ENCODE assay signal across 16 mouse cellular contexts in genomic region chr9:56669605-56670221, GRCm38 (mm10).
A peak's percentile ranks its signal among the peaks of the same experiment; 100 is the strongest.
DNase-seq lines count a peak whose midpoint lies in the region; ATAC-seq lines count a peak whose summit lies in the region.
"Had no signal": no experiment of that assay in that cellular context is flagged by ENCODE, and none has a peak within 500 bp of the region (broad histone marks: within the 10 kb centered on the region; RNA-seq: fewer than 3 reads in every experiment).

No protein-coding gene starts in this region.

- H3K27me3 ChIP-seq in heart, embryonic 11.5 days (ENCODE audit: control insufficient read depth, insufficient read depth, low read length) = 0 out of 2 replicates have a peak, but pooled peaks cover 3% of the 10 kb centered on the region
- H3K27me3 ChIP-seq in midbrain, embryonic 15.5 days (replicated peaks) = no peaks in the 10 kb centered on the region
- H3K27me3 ChIP-seq: liver, embryonic 12.5 days had no signal

- H3K27ac ChIP-seq in heart, embryonic 11.5 days (ENCODE audit: low read depth, low read length) = no peak overlapping the region
- H3K27ac ChIP-seq in midbrain, embryonic 15.5 days = no peak overlapping the region
- H3K27ac ChIP-seq: heart, embryonic 15.5 days; liver, embryonic 12.5 days; midbrain, embryonic 10.5 days had no signal

- 25% methylated on average over 11 of the region's 11 CpGs for WGBS in heart, embryonic 11.5 days (ENCODE audit: insufficient replicate concordance)
- 43% methylated on average over 11 of the region's 11 CpGs for WGBS in midbrain, embryonic 15.5 days

- DNase-seq in heart, postnatal 25 days (ENCODE audit: low spot score) = no peak
- peak; percentile 54 to 58 for DNase-seq in right cerebral cortex, adult 2 months (ENCODE audit: low spot score in 2 of 2)
- DNase-seq in right cerebral cortex, postnatal 25 days = no peak
- peak; percentile 78 for DNase-seq in cerebellum, adult 9-10 months
- peak; percentile 56 for DNase-seq in lung, postnatal 10 days
- no peak for DNase-seq in MN1 (ENCODE audit: low spot score)
- DNase-seq: adrenal gland, adult 8-10 months; gastrocnemius, postnatal 10 days; kidney, postnatal 4 days had no signal

- 0 out of 2 replicates have a peak, but pooled peaks have one; percentile 22 for ATAC-seq in heart, embryonic 11.5 days (replicated peaks; ENCODE audit: insufficient number of reproducible peaks, low FRiP score, low TSS enrichment)
- ATAC-seq in midbrain, embryonic 15.5 days (replicated peaks) = no peak
- ATAC-seq: CD4-positive, CD25-positive, alpha-beta regulatory T cell, adult 4 months; intestine, postnatal 0 days; liver, embryonic 12.5 days had no signal

- no peak overlapping the region for H3K9ac ChIP-seq in heart, embryonic 11.5 days (ENCODE audit: low read depth, low read length)
- no peak overlapping the region for H3K9ac ChIP-seq in midbrain, embryonic 15.5 days
- H3K9ac ChIP-seq: heart, embryonic 15.5 days; liver, embryonic 12.5 days had no signal

- no peaks in the 10 kb centered on the region for H3K36me3 ChIP-seq in heart, embryonic 11.5 days (ENCODE audit: control insufficient read depth, insufficient read depth, low read length)
- H3K36me3 ChIP-seq in midbrain, embryonic 15.5 days (replicated peaks) = 0 out of 2 replicates have a peak, but pooled peaks cover 5% of the 10 kb centered on the region
- H3K36me3 ChIP-seq: heart, embryonic 15.5 days; liver, embryonic 12.5 days; midbrain, embryonic 10.5 days had no signal

- H3K4me1 ChIP-seq in heart, embryonic 11.5 days (ENCODE audit: control insufficient read depth, insufficient read depth, low read length) = peaks cover 5% of the 10 kb centered on the region; the same call in 1 of the 2 replicates
- no peaks in the 10 kb centered on the region for H3K4me1 ChIP-seq in midbrain, embryonic 15.5 days
- H3K4me1 ChIP-seq: liver, embryonic 12.5 days had no signal

- H3K4me3 ChIP-seq in heart, embryonic 11.5 days (ENCODE audit: low read depth, low read length) = no peak overlapping the region
- no peak overlapping the region for H3K4me3 ChIP-seq in midbrain, embryonic 15.5 days
- H3K4me3 ChIP-seq: heart, embryonic 15.5 days; liver, embryonic 12.5 days; midbrain, embryonic 10.5 days had no signal

- H3K4me2 ChIP-seq in heart, embryonic 11.5 days = no peak overlapping the region
- no peak overlapping the region for H3K4me2 ChIP-seq in midbrain, embryonic 15.5 days
- H3K4me2 ChIP-seq: heart, embryonic 15.5 days; liver, embryonic 12.5 days had no signal

- H3K9me3 ChIP-seq in heart, embryonic 11.5 days (replicated peaks; ENCODE audit: control insufficient read depth, low read length) = no peaks in the 10 kb centered on the region
- no peaks in the 10 kb centered on the region for H3K9me3 ChIP-seq in midbrain, embryonic 15.5 days
- H3K9me3 ChIP-seq: heart, embryonic 15.5 days; liver, embryonic 12.5 days; midbrain, embryonic 10.5 days had no signal

- intact Hi-C loops in heart, postnatal 25 days (cut with DNase I) = no loop called here

Comparison
In these comparisons a context has a peak if more than half of its experiments do, and no peak if none do; other contexts are left out.
1. DNase-seq: peak in right cerebral cortex, adult 2 months (2 of 2), cerebellum, adult 9-10 months (single experiment) and lung, postnatal 10 days (single experiment); none in heart, postnatal 25 days (single experiment), right cerebral cortex, postnatal 25 days (single experiment) and MN1 (single experiment).